Mouse (Mus musculus) spleen, adult 2 months (tissue): ENCODE results near the gene Vps45.

Source experiments
- CTCF ChIP-seq: fragments of 200-500 bp; IDR thresholded peaks from 2 replicates; pipeline ENCODE4 v1.5.1; 2011; ENCODE audit warnings: mild to moderate bottlenecking, inconsistent platforms; ENCODE audit not compliant: insufficient read depth, insufficient read length, insufficient replicate concordance; ENCODE audit errors: extremely low read depth
- POLR2A ChIP-seq: fragments of 200-500 bp; IDR thresholded peaks from 2 replicates; pipeline ENCODE4 v1.6.1; 2011; ENCODE audit warnings: low read depth, low read length, inconsistent platforms

DNA sequence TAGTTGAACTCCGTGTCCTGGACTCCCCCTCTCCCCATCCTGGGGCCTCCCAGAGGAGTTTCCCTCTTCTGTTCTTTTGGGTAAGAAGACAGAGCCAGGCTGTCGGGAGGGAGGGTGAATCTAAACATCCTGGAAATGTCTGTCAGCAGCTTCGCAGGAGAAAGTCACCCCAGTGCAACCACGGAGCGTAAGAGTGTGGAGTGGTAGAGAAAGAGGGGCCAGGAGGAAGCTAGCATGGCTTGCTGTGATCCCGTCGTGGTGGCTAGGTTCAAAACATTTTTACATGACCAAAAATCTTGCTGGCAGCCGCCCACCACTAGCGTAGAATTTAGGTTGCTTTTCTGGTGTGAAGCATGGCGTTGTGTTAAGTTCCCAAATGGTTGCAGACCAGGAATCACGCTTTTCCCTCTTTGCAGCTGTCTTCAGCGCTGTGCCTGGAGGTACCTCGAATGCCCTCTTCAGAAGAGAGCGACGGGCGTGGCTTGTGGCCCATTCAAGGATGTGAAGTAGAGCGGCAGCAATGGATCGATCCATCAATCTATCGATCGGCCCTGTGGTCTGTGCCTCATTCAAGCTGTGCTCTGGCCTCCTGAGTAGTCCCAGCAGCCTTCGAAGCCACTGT is 72.2 kb downstream of the Vps45 start:
- no peak for TF ChIP-seq POLR2A
- TF ChIP-seq CTCF: no peak
